Comparison of ENCODE assay signal across 8 mouse cellular contexts in the genomic region with DNA sequence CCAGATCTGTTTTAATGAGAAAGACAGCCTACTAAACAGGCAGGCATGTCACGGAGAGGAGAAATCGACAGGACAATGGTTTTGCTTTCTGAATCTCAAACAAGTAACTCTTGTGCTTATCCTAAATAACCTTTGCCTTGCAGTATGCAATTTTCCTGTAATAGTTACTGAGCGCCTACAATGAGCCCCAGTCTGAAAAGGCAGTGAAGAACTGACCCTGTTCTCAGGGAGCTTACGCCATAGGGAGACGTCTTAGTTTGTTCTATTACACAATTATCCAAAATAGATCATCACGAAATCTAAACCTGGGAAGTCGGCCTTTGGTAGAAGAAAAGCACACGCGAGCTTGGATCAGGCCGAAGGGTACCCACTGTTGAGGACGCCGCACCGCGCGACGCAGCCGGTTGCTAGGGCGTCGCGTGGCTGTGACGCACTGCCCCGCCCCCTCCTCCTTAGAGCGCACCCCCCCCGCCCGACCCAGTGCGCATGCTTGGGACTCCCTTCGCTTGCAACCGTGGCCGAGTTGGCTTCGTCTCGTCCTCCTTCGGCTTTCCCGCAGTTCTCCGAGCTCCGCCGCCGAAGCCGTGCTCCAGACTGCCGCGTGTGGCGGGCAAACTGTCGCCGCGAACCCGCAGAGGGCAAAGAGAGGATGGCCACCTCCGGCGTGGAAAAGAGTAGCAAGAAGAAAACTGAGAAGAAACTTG. TPM values are rescaled to one million over a fixed set of nuclear protein-coding genes. Genes with fewer than 3 reads are reported as not detected.
DNase-seq lines count a peak whose midpoint lies in the region; ATAC-seq and TF ChIP-seq lines count a peak whose summit lies in the region.

A gene (plus strand): TSS at position 500 of the 704 bp plus-strand sequence.

- peaks cover 0 to 10% of the 10 kb centered on the region in 2 experiments for H3K36me3 ChIP-seq in CH12.LX (replicated peaks in 1 of 2; ENCODE audit: control insufficient read depth in 1 of 2, insufficient read depth in 1 of 2, low read length in 1 of 2)
- H3K36me3 ChIP-seq in forebrain, embryonic 11.5 days (ENCODE audit: control insufficient read depth, insufficient read depth, low read length), result no peaks in the 10 kb centered on the region
- no peaks in the 10 kb centered on the region for H3K36me3 ChIP-seq in heart, embryonic 16.5 days (ENCODE audit: control insufficient read depth, insufficient read depth)
- H3K36me3 ChIP-seq in liver, postnatal 0 days (replicated peaks; ENCODE audit: insufficient read depth, low read length), result 0 out of 2 replicates have a peak, but pooled peaks cover 2% of the 10 kb centered on the region
- H3K36me3 ChIP-seq in neural tube, embryonic 14.5 days (ENCODE audit: control insufficient read depth, insufficient read depth, low read length), result no peaks in the 10 kb centered on the region

- H3K9ac ChIP-seq in CH12.LX (ENCODE audit: insufficient read depth, low read depth), result peak within 1 kb of the TSS; percentile 95
- H3K9ac ChIP-seq in forebrain, embryonic 11.5 days (ENCODE audit: low read length), result peak within 1 kb of the TSS; percentile 94
- H3K9ac ChIP-seq in heart, embryonic 16.5 days (ENCODE audit: low read length), result peak within 1 kb of the TSS; percentile 89
- H3K9ac ChIP-seq in liver, postnatal 0 days (replicated peaks), result peak within 1 kb of the TSS; percentile 81
- peak within 1 kb of the TSS; percentile 95 for H3K9ac ChIP-seq in neural tube, embryonic 14.5 days (replicated peaks; ENCODE audit: low read depth, low read length)

- TF ChIP-seq CTCF in CH12.LX (conservative IDR thresholded peaks at IDR 0.05 in 1 of 2, IDR thresholded peaks at IDR 0.05 in 1 of 2; ENCODE audit: low read depth in 2 of 2, low read length in 2 of 2), result no peak
- peak; percentile 17; the same call in 1 of the 2 replicates for TF ChIP-seq CTCF in liver, postnatal 0 days (IDR thresholded peaks at IDR 0.05; ENCODE audit: low read depth)

- no peaks in the 10 kb centered on the region for H3K27me3 ChIP-seq in CH12.LX (replicated peaks)
- no peaks in the 10 kb centered on the region for H3K27me3 ChIP-seq in forebrain, embryonic 11.5 days (ENCODE audit: control insufficient read depth, insufficient read depth, low read length)
- no peaks in the 10 kb centered on the region for H3K27me3 ChIP-seq in heart, embryonic 16.5 days (ENCODE audit: control insufficient read depth, insufficient read depth, low read length)
- no peaks in the 10 kb centered on the region for H3K27me3 ChIP-seq in liver, postnatal 0 days (ENCODE audit: insufficient read depth, low read length)
- no peaks in the 10 kb centered on the region for H3K27me3 ChIP-seq in neural tube, embryonic 14.5 days (ENCODE audit: control insufficient read depth, insufficient read depth, low read length)

- no peaks in the 10 kb centered on the region for H3K9me3 ChIP-seq in CH12.LX (replicated peaks; ENCODE audit: low read length)
- H3K9me3 ChIP-seq in forebrain, embryonic 11.5 days (ENCODE audit: control insufficient read depth, low read length), result no peaks in the 10 kb centered on the region
- no peaks in the 10 kb centered on the region for H3K9me3 ChIP-seq in heart, embryonic 16.5 days (replicated peaks; ENCODE audit: control insufficient read depth, low read length)
- no peaks in the 10 kb centered on the region for H3K9me3 ChIP-seq in liver, postnatal 0 days (ENCODE audit: low read length)
- no peaks in the 10 kb centered on the region for H3K9me3 ChIP-seq in neural tube, embryonic 14.5 days (ENCODE audit: control insufficient read depth, low read length)

- H3K79me2 ChIP-seq in CH12.LX (replicated peaks; ENCODE audit: control insufficient read depth, extremely low read depth, insufficient read depth, poor library complexity, severe bottlenecking), result peaks cover 20% of the 10 kb centered on the region

- WGBS in forebrain, embryonic 11.5 days, result 2% methylated on average over 47 of the region's 47 CpGs
- under 1% methylated on average over 46 of the region's 47 CpGs for WGBS in heart, embryonic 16.5 days
- 2% methylated on average over 47 of the region's 47 CpGs for WGBS in liver, postnatal 0 days (ENCODE audit: insufficient replicate concordance)
- 2% methylated on average over 45 of the region's 47 CpGs for WGBS in neural tube, embryonic 14.5 days

- TF ChIP-seq EP300 in CH12.LX (IDR thresholded peaks at IDR 0.05; ENCODE audit: low read length), result no peak
- no peak for TF ChIP-seq EP300 in liver, postnatal 0 days (IDR thresholded peaks at IDR 0.05; ENCODE audit: low read depth)

- TF ChIP-seq POLR2A in CH12.LX (IDR thresholded peaks at IDR 0.05; ENCODE audit: low read depth, low read length), result peak; percentile 78

- peak within 1 kb of the TSS; percentile 74 to 78 (median 74) for H3K4me3 ChIP-seq in CH12.LX (replicated peaks in 1 of 3; ENCODE audit: low read depth in 2 of 3, low read length in 2 of 3, poor library complexity in 1 of 3)
- peak within 1 kb of the TSS; percentile 78 for H3K4me3 ChIP-seq in forebrain, embryonic 11.5 days (ENCODE audit: low read depth, low read length)
- H3K4me3 ChIP-seq in heart, embryonic 16.5 days (ENCODE audit: low read length), result peak within 1 kb of the TSS; percentile 87
- peak within 1 kb of the TSS; percentile 78 for H3K4me3 ChIP-seq in liver, postnatal 0 days (ENCODE audit: low read depth, low read length)
- H3K4me3 ChIP-seq in neural tube, embryonic 14.5 days (ENCODE audit: low read depth, low read length), result peak within 1 kb of the TSS; percentile 81

- TF ChIP-seq RAD21 in CH12.LX (IDR thresholded peaks at IDR 0.05; ENCODE audit: low read depth, low read length), result no peak

- in situ Hi-C loops in CH12.LX (cut with MboI; ENCODE audit: low pct_ligation_motif_present, low pct_unique_long_range_greater_than_20kb, low sequenced_read_pairs), result no loop called here

- DNase-seq in CH12.LX (ENCODE audit: extremely low read depth), result peak; percentile 86
- peak; percentile 77 for DNase-seq in c-Kit-positive CD71-negative TER-119-negative erythroid progenitor cells, embryonic 14.5 days (ENCODE audit: low read depth)
- peak; percentile 97 for DNase-seq in forebrain, embryonic 11.5 days (ENCODE audit: low spot score)
- DNase-seq in kidney, postnatal 36 days, result peak; percentile 86 to 94
- DNase-seq in liver, postnatal 0 days, result peak; percentile 93
- peak; percentile 95 for DNase-seq in testis, postnatal 10 days (ENCODE audit: low spot score)

- peak; percentile 97 for ATAC-seq in forebrain, embryonic 11.5 days (replicated peaks; ENCODE audit: low FRiP score)
- ATAC-seq in heart, embryonic 16.5 days (replicated peaks; ENCODE audit: extremely low read depth, insufficient read depth, low FRiP score), result peak; percentile 96
- peak; percentile 94 for ATAC-seq in liver, postnatal 0 days
- ATAC-seq in neural tube, embryonic 14.5 days (ENCODE audit: low read depth), result peak; percentile 96

- peak within 1 kb of the TSS; percentile 99 for H3K4me2 ChIP-seq in CH12.LX (ENCODE audit: insufficient read depth, low read depth, poor library complexity, severe bottlenecking)
- H3K4me2 ChIP-seq in forebrain, embryonic 11.5 days (ENCODE audit: low read depth, low read length, severe bottlenecking), result peak within 1 kb of the TSS; percentile 73
- H3K4me2 ChIP-seq in heart, embryonic 16.5 days (ENCODE audit: low read depth, low read length), result peak within 1 kb of the TSS; percentile 87
- peak within 1 kb of the TSS; percentile 82 for H3K4me2 ChIP-seq in liver, postnatal 0 days (ENCODE audit: low read depth, low read length)
- peak within 1 kb of the TSS; percentile 61 for H3K4me2 ChIP-seq in neural tube, embryonic 14.5 days (ENCODE audit: low read depth, low read length)

- peaks cover 0 to 30% of the 10 kb centered on the region in 2 experiments; a peak in 2 of 4 replicates for H3K4me1 ChIP-seq in CH12.LX (ENCODE audit: control insufficient read depth in 1 of 2, insufficient read depth in 2 of 2)
- H3K4me1 ChIP-seq in forebrain, embryonic 11.5 days (replicated peaks; ENCODE audit: control insufficient read depth, insufficient read depth, low read length), result peaks cover 2% of the 10 kb centered on the region; the same call in 1 of the 2 replicates
- peaks cover 7% of the 10 kb centered on the region for H3K4me1 ChIP-seq in heart, embryonic 16.5 days (ENCODE audit: control insufficient read depth, insufficient read depth, low read length)
- H3K4me1 ChIP-seq in liver, postnatal 0 days (ENCODE audit: insufficient read depth), result peaks cover 11% of the 10 kb centered on the region
- H3K4me1 ChIP-seq in neural tube, embryonic 14.5 days (ENCODE audit: control insufficient read depth, insufficient read depth, low read length), result peaks cover 25% of the 10 kb centered on the region

- dilution Hi-C loops in CH12.LX (cut with MboI; ENCODE audit: extremely low pct_ligation_motif_present, extremely low pct_unique_long_range_greater_than_20kb, low sequenced_read_pairs), result no loop called here

- H3K27ac ChIP-seq in CH12.LX (ENCODE audit: insufficient read depth, low read depth), result peak within 1 kb of the TSS; percentile 30
- H3K27ac ChIP-seq in forebrain, embryonic 11.5 days (ENCODE audit: low read depth, low read length), result peak within 1 kb of the TSS; percentile 82
- peak within 1 kb of the TSS; percentile 91 for H3K27ac ChIP-seq in heart, embryonic 16.5 days (ENCODE audit: low read length)
- peak within 1 kb of the TSS; percentile 92 for H3K27ac ChIP-seq in liver, postnatal 0 days (ENCODE audit: low read depth)
- H3K27ac ChIP-seq in neural tube, embryonic 14.5 days (ENCODE audit: low read depth, low read length), result peak within 1 kb of the TSS; percentile 97

TF ChIP-seq in CH12.LX, 34 proteins besides CTCF, POLR2A, EP300 and RAD21 (continues in another document):
- no peak for TF ChIP-seq KAT2A (IDR thresholded peaks at IDR 0.05; ENCODE audit: insufficient replicate concordance, low read length)
- TF ChIP-seq HCFC1 (IDR thresholded peaks at IDR 0.05; ENCODE audit: low read depth, low read length), result peak; percentile 79
- TF ChIP-seq UBTF (IDR thresholded peaks at IDR 0.05; ENCODE audit: low read depth, low read length), result no peak
- TF ChIP-seq MAZ (IDR thresholded peaks at IDR 0.05; ENCODE audit: low read depth, low read length), result peak; percentile 95
- 0 out of 2 replicates have a peak, but pooled peaks have one; percentile 15 for TF ChIP-seq ELF1 (IDR thresholded peaks at IDR 0.05; ENCODE audit: low read depth, low read length)
- TF ChIP-seq MXI1 (IDR thresholded peaks at IDR 0.05; ENCODE audit: low read depth, low read length), result peak; percentile 95
- 0 out of 2 replicates have a peak, but pooled peaks have one; percentile 5 for TF ChIP-seq MYC (IDR thresholded peaks at IDR 0.05; ENCODE audit: low read depth, low read length)
- peak; percentile 10; the same call in 1 of the 2 replicates for TF ChIP-seq IRF4 (IDR thresholded peaks at IDR 0.05; ENCODE audit: low read depth, low read length)

RNA-seq across cellular contexts. Expression of the gene that starts here (rescaled TPM):
- 20.0 and 20.4 TPM in 2 replicates for total RNA-seq in CH12.LX (2012; rRNA removed)
- total RNA-seq in CH12.LX (2014; rRNA removed), result 71.4 and 72.1 TPM in 2 replicates
- 23.2 and 26.5 TPM in 2 replicates for polyA plus RNA-seq in CH12.LX (2012; ENCODE audit: insufficient read length, low read depth)
- polyA plus RNA-seq in forebrain, embryonic 11.5 days (2014; fragmentation: Nextera tagmentation; extraction: Ambion mirVana), result 118 and 129 TPM in 2 replicates
- 43.8 and 49.2 TPM in 2 replicates for polyA plus RNA-seq in heart, embryonic 16.5 days (2015; fragmentation: Nextera tagmentation; extraction: Ambion mirVana)
- polyA plus RNA-seq in liver, postnatal 0 days (2015; fragmentation: Nextera tagmentation; extraction: Ambion mirVana), result 11.6 and 12.3 TPM in 2 replicates
- 156 and 162 TPM in 2 replicates for polyA plus RNA-seq in neural tube, embryonic 14.5 days (2014; fragmentation: Nextera tagmentation; extraction: Ambion mirVana)

Comparison
In these comparisons a context has a peak if more than half of its experiments do, and no peak if none do; other contexts are left out.
1. Peak in every context shown above with its lines: DNase-seq, ATAC-seq, H3K4me3 ChIP-seq and H3K27ac ChIP-seq.
2. H3K27ac ChIP-seq: peak in every context shown above with its lines; median percentile 97 in neural tube, embryonic 14.5 days; 92 in liver, postnatal 0 days; 91 in heart, embryonic 16.5 days; 82 in forebrain, embryonic 11.5 days; 30 in CH12.LX.